Mouse (Mus musculus): ENCODE data around the gene Gm20388.

GRCm38 (mm10) chr8:123816939-123817338, 3906.3 kb downstream of the Gm20388 start:
- TF ChIP-seq POLR2A (IDR thresholded peaks at IDR 0.05; ENCODE audit: insufficient read depth, low read depth, low read length) = no peak
- no peak for TF ChIP-seq CTCF (IDR thresholded peaks at IDR 0.05; ENCODE audit: insufficient read depth, low read depth, low read length)

Data from olfactory bulb, adult 2 months (tissue).